Mouse (Mus musculus): ENCODE results near the gene Laptm5. TPM values are rescaled to one million over a fixed set of nuclear protein-coding genes. Genes with fewer than 3 reads are reported as not detected.

Laptm5 gene
- polyA plus RNA-seq, 1 experiment from 2014 or later: 76.1 TPM

- DNase-seq (ENCODE audit: low spot score) (no peak), ATAC-seq (ENCODE audit: low read depth) (no peak)
- Histone ChIP-seq H3K4me3 (ENCODE audit: low read depth, low read length) (peak overlapping the region; percentile 20), H3K27me3 (replicated peaks; ENCODE audit: control insufficient read depth, insufficient read depth, low read length) (no peaks in the 10 kb centered on the region), H3K36me3 (ENCODE audit: control insufficient read depth, insufficient read depth, low read length) (no peaks in the 10 kb centered on the region), H3K4me1 (ENCODE audit: control insufficient read depth, insufficient read depth, low read length) (no peaks in the 10 kb centered on the region), H3K4me2 (ENCODE audit: low read depth, low read length) (peak overlapping the region; percentile 32; the same call in 1 of the 2 replicates), H3K9me3 (ENCODE audit: control insufficient read depth, low read length) (no peaks in the 10 kb centered on the region), H3K9ac (ENCODE audit: low read depth, low read length) (peak overlapping the region; percentile 38; the same call in 1 of the 2 replicates), H3K27ac (replicated peaks; ENCODE audit: low read depth, low read length) (no peak overlapping the region)
- WGBS: 57% methylated on average over 5 of the region's 7 CpGs
Observed at GRCm38 (mm10) chr4:130944779-130945178, 31.9 kb downstream of the Laptm5 start.

GRCm38 (mm10) chr4:130947094-130947647 lies 34.2 kb downstream of the Laptm5 start:
- no peaks in the 10 kb centered on the region for H3K4me1 ChIP-seq (ENCODE audit: control insufficient read depth, insufficient read depth, low read length)
- H3K27me3 ChIP-seq (replicated peaks; ENCODE audit: control insufficient read depth, insufficient read depth, low read length): no peaks in the 10 kb centered on the region
- H3K4me2 ChIP-seq (ENCODE audit: low read depth, low read length): peak overlapping the region; percentile 15
- 24% methylated on average over 13 of the region's 13 CpGs for WGBS
- DNase-seq (ENCODE audit: low spot score) (peak; percentile 50), ATAC-seq (ENCODE audit: low read depth) (peak; percentile 53)
- H3K4me3 ChIP-seq (ENCODE audit: low read depth, low read length): peak overlapping the region; percentile 2; the same call in 1 of the 2 replicates
- no peak overlapping the region for H3K27ac ChIP-seq (replicated peaks; ENCODE audit: low read depth, low read length)
- no peaks in the 10 kb centered on the region for H3K36me3 ChIP-seq (ENCODE audit: control insufficient read depth, insufficient read depth, low read length)
- 0 out of 2 replicates have a peak overlapping the region, but pooled peaks have one; percentile 17 for H3K9ac ChIP-seq (ENCODE audit: low read depth, low read length)
- no peaks in the 10 kb centered on the region for H3K9me3 ChIP-seq (ENCODE audit: control insufficient read depth, low read length)

GRCm38 (mm10) chr4:130949821-130950384 lies 37.0 kb downstream of the Laptm5 start:
- H3K27ac ChIP-seq (replicated peaks; ENCODE audit: low read depth, low read length): no peak overlapping the region
- no peaks in the 10 kb centered on the region for H3K36me3 ChIP-seq (ENCODE audit: control insufficient read depth, insufficient read depth, low read length)
- no peak overlapping the region for H3K4me3 ChIP-seq (ENCODE audit: low read depth, low read length)
- no peak for DNase-seq (ENCODE audit: low spot score)
- no peak overlapping the region for H3K9ac ChIP-seq (ENCODE audit: low read depth, low read length)
- ATAC-seq (ENCODE audit: low read depth): no peak
- H3K9me3 ChIP-seq (ENCODE audit: control insufficient read depth, low read length): no peaks in the 10 kb centered on the region
- no peaks in the 10 kb centered on the region for H3K4me1 ChIP-seq (ENCODE audit: control insufficient read depth, insufficient read depth, low read length)
- 86% methylated on average over 35 of the region's 35 CpGs for WGBS
- H3K27me3 ChIP-seq (replicated peaks; ENCODE audit: control insufficient read depth, insufficient read depth, low read length): no peaks in the 10 kb centered on the region
- no peak overlapping the region for H3K4me2 ChIP-seq (ENCODE audit: low read depth, low read length)

- no peak overlapping the region for H3K4me2 ChIP-seq (ENCODE audit: low read depth, low read length)
- 38% methylated on average over 17 of the region's 17 CpGs for WGBS
- H3K9me3 ChIP-seq (ENCODE audit: control insufficient read depth, low read length): no peaks in the 10 kb centered on the region
- no peaks in the 10 kb centered on the region for H3K4me1 ChIP-seq (ENCODE audit: control insufficient read depth, insufficient read depth, low read length)
- DNase-seq (ENCODE audit: low spot score) (no peak), ATAC-seq (ENCODE audit: low read depth) (no peak)
- H3K27ac ChIP-seq (replicated peaks; ENCODE audit: low read depth, low read length): no peak overlapping the region
- H3K4me3 ChIP-seq (ENCODE audit: low read depth, low read length): no peak overlapping the region
- H3K36me3 ChIP-seq (ENCODE audit: control insufficient read depth, insufficient read depth, low read length): no peaks in the 10 kb centered on the region
- H3K27me3 ChIP-seq (replicated peaks; ENCODE audit: control insufficient read depth, insufficient read depth, low read length): no peaks in the 10 kb centered on the region
- no peak overlapping the region for H3K9ac ChIP-seq (ENCODE audit: low read depth, low read length)
Observed at GRCm38 (mm10) chr4:130952531-130952930, 39.6 kb downstream of the Laptm5 start.

- Histone ChIP-seq H3K4me1 (ENCODE audit: control insufficient read depth, insufficient read depth, low read length) (no peaks in the 10 kb centered on the region), H3K9ac (ENCODE audit: low read depth, low read length) (no peak overlapping the region), H3K9me3 (ENCODE audit: control insufficient read depth, low read length) (no peaks in the 10 kb centered on the region), H3K4me3 (ENCODE audit: low read depth, low read length) (no peak overlapping the region), H3K27ac (replicated peaks; ENCODE audit: low read depth, low read length) (no peak overlapping the region), H3K4me2 (ENCODE audit: low read depth, low read length) (no peak overlapping the region), H3K36me3 (ENCODE audit: control insufficient read depth, insufficient read depth, low read length) (no peaks in the 10 kb centered on the region), H3K27me3 (replicated peaks; ENCODE audit: control insufficient read depth, insufficient read depth, low read length) (no peaks in the 10 kb centered on the region)
- DNase-seq (ENCODE audit: low spot score) (no peak), ATAC-seq (ENCODE audit: low read depth) (no peak)
- WGBS: 72% methylated on average over 10 of the region's 10 CpGs
Observed at GRCm38 (mm10) chr4:130957156-130957555, 44.2 kb downstream of the Laptm5 start.

GRCm38 (mm10) chr4:130958812-130959211 lies 45.9 kb downstream of the Laptm5 start:
- no peak overlapping the region for H3K27ac ChIP-seq (replicated peaks; ENCODE audit: low read depth, low read length)
- H3K4me1 ChIP-seq (ENCODE audit: control insufficient read depth, insufficient read depth, low read length): no peaks in the 10 kb centered on the region
- H3K36me3 ChIP-seq (ENCODE audit: control insufficient read depth, insufficient read depth, low read length): no peaks in the 10 kb centered on the region
- no peaks in the 10 kb centered on the region for H3K27me3 ChIP-seq (replicated peaks; ENCODE audit: control insufficient read depth, insufficient read depth, low read length)
- no peaks in the 10 kb centered on the region for H3K9me3 ChIP-seq (ENCODE audit: control insufficient read depth, low read length)
- no peak for DNase-seq (ENCODE audit: low spot score)
- 59% methylated on average over 5 of the region's 5 CpGs for WGBS
- no peak overlapping the region for H3K9ac ChIP-seq (ENCODE audit: low read depth, low read length)
- no peak overlapping the region for H3K4me3 ChIP-seq (ENCODE audit: low read depth, low read length)
- H3K4me2 ChIP-seq (ENCODE audit: low read depth, low read length): no peak overlapping the region
- ATAC-seq (ENCODE audit: low read depth): no peak

GRCm38 (mm10) chr4:130959678-130960077 lies 46.8 kb downstream of the Laptm5 start:
- no peak for ATAC-seq (ENCODE audit: low read depth)
- 46% methylated on average over 6 of the region's 6 CpGs for WGBS
- no peak overlapping the region for H3K4me2 ChIP-seq (ENCODE audit: low read depth, low read length)
- DNase-seq (ENCODE audit: low spot score): no peak
- H3K36me3 ChIP-seq (ENCODE audit: control insufficient read depth, insufficient read depth, low read length): no peaks in the 10 kb centered on the region
- no peak overlapping the region for H3K4me3 ChIP-seq (ENCODE audit: low read depth, low read length)
- H3K27ac ChIP-seq (replicated peaks; ENCODE audit: low read depth, low read length): no peak overlapping the region
- no peaks in the 10 kb centered on the region for H3K9me3 ChIP-seq (ENCODE audit: control insufficient read depth, low read length)
- no peaks in the 10 kb centered on the region for H3K4me1 ChIP-seq (ENCODE audit: control insufficient read depth, insufficient read depth, low read length)
- no peak overlapping the region for H3K9ac ChIP-seq (ENCODE audit: low read depth, low read length)
- no peaks in the 10 kb centered on the region for H3K27me3 ChIP-seq (replicated peaks; ENCODE audit: control insufficient read depth, insufficient read depth, low read length)

- no peaks in the 10 kb centered on the region for H3K27me3 ChIP-seq (replicated peaks; ENCODE audit: control insufficient read depth, insufficient read depth, low read length)
- no peak overlapping the region for H3K9ac ChIP-seq (ENCODE audit: low read depth, low read length)
- DNase-seq (ENCODE audit: low spot score): peak; percentile 68
- no peaks in the 10 kb centered on the region for H3K36me3 ChIP-seq (ENCODE audit: control insufficient read depth, insufficient read depth, low read length)
- H3K4me1 ChIP-seq (ENCODE audit: control insufficient read depth, insufficient read depth, low read length): no peaks in the 10 kb centered on the region
- WGBS: 36% methylated on average over 9 of the region's 9 CpGs
- ATAC-seq (ENCODE audit: low read depth): peak; percentile 72; the same call in 1 of the 2 replicates
- H3K4me2 ChIP-seq (ENCODE audit: low read depth, low read length): no peak overlapping the region
- H3K4me3 ChIP-seq (ENCODE audit: low read depth, low read length): no peak overlapping the region
- no peak overlapping the region for H3K27ac ChIP-seq (replicated peaks; ENCODE audit: low read depth, low read length)
- no peaks in the 10 kb centered on the region for H3K9me3 ChIP-seq (ENCODE audit: control insufficient read depth, low read length)
Observed at GRCm38 (mm10) chr4:130960118-130960734, 47.3 kb downstream of the Laptm5 start.
